Mouse (Mus musculus): ENCODE results near the gene Adgrl2. TPM values are rescaled to one million over a fixed set of nuclear protein-coding genes. Genes with fewer than 3 reads are reported as not detected.

Adgrl2 gene
- total and polyA plus RNA-seq, 3 experiments, result 29.5 to 55.2 (median 52.3) TPM

- no peaks in the 10 kb centered on the region for H3K79me2 ChIP-seq (replicated peaks; ENCODE audit: control insufficient read depth, insufficient read depth, low read length)
- no peak for DNase-seq
- TF ChIP-seq EP300 (IDR thresholded peaks at IDR 0.05; ENCODE audit: insufficient read depth, low read depth, low read length) (no peak), CTCF (IDR thresholded peaks at IDR 0.05) (no peak), POLR2A (IDR thresholded peaks at IDR 0.05; ENCODE audit: insufficient read depth, low read depth, low read length) (no peak)
- intact Hi-C loops (cut with DNase I), result no loop called here
- H3K27ac ChIP-seq, result no peak overlapping the region
- 95% methylated on average over 10 of the region's 10 CpGs for WGBS
- no peak overlapping the region for H3K9ac ChIP-seq (ENCODE audit: low read depth, low read length)
- H3K36me3 ChIP-seq (ENCODE audit: control insufficient read depth, insufficient read depth, low read length), result peaks cover 2% of the 10 kb centered on the region; the same call in 1 of the 2 replicates
- no peaks in the 10 kb centered on the region for H3K27me3 ChIP-seq (ENCODE audit: control insufficient read depth, insufficient read depth, low read length)
- no peaks in the 10 kb centered on the region for H3K4me1 ChIP-seq (ENCODE audit: control insufficient read depth, insufficient read depth, low read length)
- H3K4me3 ChIP-seq, result no peak overlapping the region
Measured at GRCm38 (mm10) chr3:148828519-148828918, 161.8 kb downstream of the Adgrl2 start.

- H3K36me3 ChIP-seq (ENCODE audit: control insufficient read depth, insufficient read depth, low read length), result peaks cover 2% of the 10 kb centered on the region; the same call in 1 of the 2 replicates
Measured at GRCm38 (mm10) chr3:148823551-148823950, 166.8 kb downstream of the Adgrl2 start.

GRCm38 (mm10) chr3:148821632-148822031, 168.7 kb downstream of the Adgrl2 start:
- 86% methylated on average over 6 of the region's 6 CpGs for WGBS

More at GRCm38 (mm10) chr3:148823551-148823950, 166.8 kb downstream of the Adgrl2 start:
- intact Hi-C loops (cut with DNase I), result no loop called here
- no peak overlapping the region for H3K9ac ChIP-seq (ENCODE audit: low read depth, low read length)
- 98% methylated on average over 13 of the region's 13 CpGs for WGBS
- no peak for DNase-seq
- no peak for TF ChIP-seq EP300 (IDR thresholded peaks at IDR 0.05; ENCODE audit: insufficient read depth, low read depth, low read length)
- no peak for TF ChIP-seq CTCF (IDR thresholded peaks at IDR 0.05)
- TF ChIP-seq POLR2A (IDR thresholded peaks at IDR 0.05; ENCODE audit: insufficient read depth, low read depth, low read length), result no peak
- no peaks in the 10 kb centered on the region for H3K4me1 ChIP-seq (ENCODE audit: control insufficient read depth, insufficient read depth, low read length)
- no peaks in the 10 kb centered on the region for H3K27me3 ChIP-seq (ENCODE audit: control insufficient read depth, insufficient read depth, low read length)
- no peak overlapping the region for H3K27ac ChIP-seq
- H3K4me3 ChIP-seq, result no peak overlapping the region
- H3K79me2 ChIP-seq (replicated peaks; ENCODE audit: control insufficient read depth, insufficient read depth, low read length), result no peaks in the 10 kb centered on the region

GRCm38 (mm10) chr3:148819323-148820046, 170.9 kb downstream of the Adgrl2 start:
- Histone ChIP-seq H3K79me2 (replicated peaks; ENCODE audit: control insufficient read depth, insufficient read depth, low read length) (no peaks in the 10 kb centered on the region), H3K36me3 (ENCODE audit: control insufficient read depth, insufficient read depth, low read length) (peaks cover 6% of the 10 kb centered on the region), H3K27me3 (ENCODE audit: control insufficient read depth, insufficient read depth, low read length) (no peaks in the 10 kb centered on the region), H3K4me1 (ENCODE audit: control insufficient read depth, insufficient read depth, low read length) (no peaks in the 10 kb centered on the region), H3K27ac (no peak overlapping the region), H3K4me3 (no peak overlapping the region), H3K9ac (ENCODE audit: low read depth, low read length) (no peak overlapping the region)
- TF ChIP-seq POLR2A (IDR thresholded peaks at IDR 0.05; ENCODE audit: insufficient read depth, low read depth, low read length) (no peak), CTCF (IDR thresholded peaks at IDR 0.05) (no peak), EP300 (IDR thresholded peaks at IDR 0.05; ENCODE audit: insufficient read depth, low read depth, low read length) (no peak)
- 93% methylated on average over 33 of the region's 33 CpGs for WGBS
- intact Hi-C loops (cut with DNase I), result no loop called here
- DNase-seq, result no peak

More at GRCm38 (mm10) chr3:148821632-148822031, 168.7 kb downstream of the Adgrl2 start:
- DNase-seq, result no peak
- TF ChIP-seq CTCF (IDR thresholded peaks at IDR 0.05) (0 out of 2 replicates have a peak, but pooled peaks have one; percentile 8), POLR2A (IDR thresholded peaks at IDR 0.05; ENCODE audit: insufficient read depth, low read depth, low read length) (no peak)
- Histone ChIP-seq H3K4me3 (no peak overlapping the region), H3K27ac (no peak overlapping the region), H3K36me3 (ENCODE audit: control insufficient read depth, insufficient read depth, low read length) (peaks cover 3% of the 10 kb centered on the region; the same call in 1 of the 2 replicates), H3K4me1 (ENCODE audit: control insufficient read depth, insufficient read depth, low read length) (no peaks in the 10 kb centered on the region), H3K27me3 (ENCODE audit: control insufficient read depth, insufficient read depth, low read length) (no peaks in the 10 kb centered on the region), H3K9ac (ENCODE audit: low read depth, low read length) (no peak overlapping the region), H3K79me2 (replicated peaks; ENCODE audit: control insufficient read depth, insufficient read depth, low read length) (no peaks in the 10 kb centered on the region)
- intact Hi-C loops (cut with DNase I), result no loop called here

- Histone ChIP-seq H3K27ac (no peak overlapping the region), H3K9ac (ENCODE audit: low read depth, low read length) (no peak overlapping the region), H3K36me3 (ENCODE audit: control insufficient read depth, insufficient read depth, low read length) (peaks cover 6% of the 10 kb centered on the region), H3K4me3 (no peak overlapping the region), H3K27me3 (ENCODE audit: control insufficient read depth, insufficient read depth, low read length) (no peaks in the 10 kb centered on the region), H3K79me2 (replicated peaks; ENCODE audit: control insufficient read depth, insufficient read depth, low read length) (no peaks in the 10 kb centered on the region), H3K4me1 (ENCODE audit: control insufficient read depth, insufficient read depth, low read length) (no peaks in the 10 kb centered on the region)
- 82% methylated on average over 6 of the region's 6 CpGs for WGBS
- intact Hi-C loops (cut with DNase I), result no loop called here
- TF ChIP-seq POLR2A (IDR thresholded peaks at IDR 0.05; ENCODE audit: insufficient read depth, low read depth, low read length) (no peak), CTCF (IDR thresholded peaks at IDR 0.05) (no peak), EP300 (IDR thresholded peaks at IDR 0.05; ENCODE audit: insufficient read depth, low read depth, low read length) (no peak)
- no peak for DNase-seq
Measured at GRCm38 (mm10) chr3:148818414-148819105, 171.8 kb downstream of the Adgrl2 start.

GRCm38 (mm10) chr3:148817491-148817890, 172.9 kb downstream of the Adgrl2 start:
- WGBS, result 98% methylated on average over 25 of the region's 25 CpGs
- H3K4me1 ChIP-seq (ENCODE audit: control insufficient read depth, insufficient read depth, low read length), result no peaks in the 10 kb centered on the region
- no peaks in the 10 kb centered on the region for H3K79me2 ChIP-seq (replicated peaks; ENCODE audit: control insufficient read depth, insufficient read depth, low read length)
- H3K36me3 ChIP-seq (ENCODE audit: control insufficient read depth, insufficient read depth, low read length), result peaks cover 6% of the 10 kb centered on the region
- intact Hi-C loops (cut with DNase I), result no loop called here
- H3K4me3 ChIP-seq, result no peak overlapping the region
- H3K9ac ChIP-seq (ENCODE audit: low read depth, low read length), result no peak overlapping the region
- no peak for DNase-seq
- H3K27ac ChIP-seq, result no peak overlapping the region
- no peak for TF ChIP-seq POLR2A (IDR thresholded peaks at IDR 0.05; ENCODE audit: insufficient read depth, low read depth, low read length)
- no peak for TF ChIP-seq CTCF (IDR thresholded peaks at IDR 0.05)
- TF ChIP-seq EP300 (IDR thresholded peaks at IDR 0.05; ENCODE audit: insufficient read depth, low read depth, low read length), result no peak
- H3K27me3 ChIP-seq (ENCODE audit: control insufficient read depth, insufficient read depth, low read length), result no peaks in the 10 kb centered on the region
